Mouse (Mus musculus): ENCODE data around the gene Dmrt2. TPM values are rescaled to one million over a fixed set of nuclear protein-coding genes. Genes with fewer than 3 reads are reported as not detected.
A peak's percentile ranks its signal among the peaks of the same experiment; 100 is the strongest.

Gene Dmrt2
- polyA plus RNA-seq, 1 experiment from 2014 or later, result 14.2 TPM

DNA sequence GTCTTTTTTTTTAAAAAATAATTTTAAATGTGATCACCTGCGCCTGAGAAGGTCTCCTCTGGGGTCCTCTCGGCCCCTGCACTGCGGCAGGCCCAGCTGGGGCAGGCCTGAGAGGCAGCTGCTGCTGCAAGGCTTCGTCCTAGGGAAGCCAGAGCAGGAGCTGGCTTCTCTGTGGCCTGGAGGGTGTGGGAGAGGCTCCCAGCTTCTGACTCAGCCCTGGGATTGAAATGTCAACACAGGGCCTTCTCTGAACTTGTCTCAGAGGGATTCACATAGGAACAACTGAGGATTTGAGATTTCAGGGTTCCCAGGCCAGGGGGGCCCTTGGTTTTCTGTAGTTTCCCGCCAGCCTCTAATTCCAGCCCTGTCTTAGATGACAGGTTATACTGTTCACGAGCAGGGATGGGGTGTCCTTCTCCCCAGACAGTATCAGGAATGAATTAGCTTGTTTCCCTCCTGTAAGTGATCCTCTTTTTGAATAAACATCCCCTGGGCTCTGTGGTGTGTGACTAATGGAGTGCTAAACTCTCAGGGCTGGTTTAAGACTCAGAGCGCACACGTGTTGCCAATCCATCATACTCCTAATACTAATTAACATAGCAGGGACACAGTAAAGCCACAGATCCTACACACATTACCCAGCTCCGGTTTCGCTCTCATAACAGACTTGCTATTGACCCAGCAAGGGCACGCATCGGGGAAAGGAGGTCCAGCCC, 18.0 kb upstream of the Dmrt2 start:
- Histone ChIP-seq H3K36me3 (no peaks in the 10 kb centered on the region), H3K4me2 (peak overlapping the region; percentile 23; the same call in 1 of the 2 replicates), H3K27me3 (peaks cover 23% of the 10 kb centered on the region), H3K4me3 (replicated peaks) (no peak overlapping the region), H3K4me1 (replicated peaks) (peaks cover 16% of the 10 kb centered on the region), H3K9me3 (no peaks in the 10 kb centered on the region), H3K9ac (replicated peaks) (no peak overlapping the region), H3K27ac (peak overlapping the region; percentile 64)
- WGBS, result 16% methylated on average over 12 of the region's 12 CpGs
- peak; percentile 88 for ATAC-seq (ENCODE audit: insufficient number of reproducible peaks, insufficient read depth, low FRiP score, low TSS enrichment, low read depth)

DNA sequence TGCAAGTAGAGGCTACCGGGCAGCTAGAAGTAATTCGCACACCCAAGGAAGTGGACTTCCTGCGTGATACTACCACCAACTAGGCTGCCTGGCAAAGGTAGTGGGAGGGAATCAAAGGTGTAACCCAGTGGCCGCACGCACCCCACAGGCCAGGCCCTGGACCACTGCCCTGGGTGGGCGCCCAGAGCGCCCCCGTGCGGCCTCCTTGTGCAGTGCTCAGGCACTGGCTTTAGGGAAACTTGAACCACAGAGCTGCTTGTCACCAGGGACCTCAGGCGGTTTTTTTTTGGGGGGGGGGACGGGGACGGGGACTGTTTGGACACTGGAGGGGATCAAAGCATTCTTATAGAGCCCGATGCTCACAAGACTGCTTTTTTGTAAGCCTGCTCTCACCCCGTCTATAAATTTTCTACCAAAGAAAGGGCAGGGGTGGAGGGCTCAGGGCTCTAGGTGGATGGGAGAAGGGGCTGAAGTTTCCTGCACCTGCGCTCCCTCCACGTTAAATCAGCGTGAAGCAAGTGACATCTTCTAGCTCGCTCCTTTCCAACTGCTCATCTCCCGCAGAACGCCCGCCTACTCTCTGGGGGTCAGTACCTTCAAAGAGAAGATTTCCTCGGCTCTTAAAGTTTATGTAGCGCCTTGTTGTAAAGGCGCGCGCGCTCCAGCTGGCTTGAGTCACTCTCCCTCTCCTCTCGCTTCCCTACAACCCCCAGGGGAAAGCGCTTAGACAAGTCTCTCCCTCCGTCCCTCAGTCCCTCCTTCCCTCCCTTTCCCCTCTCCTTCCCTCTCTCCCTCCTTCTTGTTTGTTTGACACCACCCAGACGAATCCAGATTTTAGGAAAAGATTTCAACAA, 6.5 kb upstream of the Dmrt2 start:
- H3K4me2 ChIP-seq, result peak overlapping the region; percentile 41
- no peak for ATAC-seq (ENCODE audit: insufficient number of reproducible peaks, insufficient read depth, low FRiP score, low TSS enrichment, low read depth)
- peaks cover 71% of the 10 kb centered on the region for H3K27me3 ChIP-seq
- no peak overlapping the region for H3K9ac ChIP-seq (replicated peaks)
- peak overlapping the region; percentile 22 for H3K4me3 ChIP-seq (replicated peaks)
- no peaks in the 10 kb centered on the region for H3K9me3 ChIP-seq
- WGBS, result 2% methylated on average over 31 of the region's 31 CpGs
- H3K27ac ChIP-seq, result no peak overlapping the region
- no peaks in the 10 kb centered on the region for H3K36me3 ChIP-seq
- H3K4me1 ChIP-seq (replicated peaks), result peaks cover 22% of the 10 kb centered on the region

DNA sequence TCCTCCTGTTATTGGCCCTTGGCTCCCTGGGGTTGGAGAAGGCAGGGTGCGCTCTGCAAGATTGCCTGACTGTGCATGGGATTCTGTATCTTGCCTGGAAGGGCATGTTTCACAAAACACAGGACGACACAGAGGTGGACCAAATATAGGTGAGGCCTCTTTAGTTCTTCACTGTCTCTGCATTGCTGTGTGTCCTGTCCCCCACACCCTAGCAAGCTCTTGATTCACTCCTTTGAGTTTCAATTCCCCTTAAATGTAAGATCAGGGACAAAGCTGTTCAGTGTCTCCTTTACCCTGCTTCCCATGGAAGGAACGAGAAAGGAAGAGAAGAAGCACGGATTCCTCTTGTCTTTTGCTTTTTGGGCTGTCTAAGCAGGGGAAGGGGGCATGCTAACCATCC, 4.4 kb upstream of the Dmrt2 start:
- Histone ChIP-seq H3K9me3 (no peaks in the 10 kb centered on the region), H3K27me3 (peaks cover 90% of the 10 kb centered on the region), H3K9ac (replicated peaks) (no peak overlapping the region), H3K27ac (no peak overlapping the region), H3K4me3 (replicated peaks) (no peak overlapping the region), H3K4me1 (replicated peaks) (peaks cover 27% of the 10 kb centered on the region), H3K4me2 (no peak overlapping the region), H3K36me3 (no peaks in the 10 kb centered on the region)
- ATAC-seq (ENCODE audit: insufficient number of reproducible peaks, insufficient read depth, low FRiP score, low TSS enrichment, low read depth), result no peak
- 18% methylated on average over 4 of the region's 4 CpGs for WGBS

DNA sequence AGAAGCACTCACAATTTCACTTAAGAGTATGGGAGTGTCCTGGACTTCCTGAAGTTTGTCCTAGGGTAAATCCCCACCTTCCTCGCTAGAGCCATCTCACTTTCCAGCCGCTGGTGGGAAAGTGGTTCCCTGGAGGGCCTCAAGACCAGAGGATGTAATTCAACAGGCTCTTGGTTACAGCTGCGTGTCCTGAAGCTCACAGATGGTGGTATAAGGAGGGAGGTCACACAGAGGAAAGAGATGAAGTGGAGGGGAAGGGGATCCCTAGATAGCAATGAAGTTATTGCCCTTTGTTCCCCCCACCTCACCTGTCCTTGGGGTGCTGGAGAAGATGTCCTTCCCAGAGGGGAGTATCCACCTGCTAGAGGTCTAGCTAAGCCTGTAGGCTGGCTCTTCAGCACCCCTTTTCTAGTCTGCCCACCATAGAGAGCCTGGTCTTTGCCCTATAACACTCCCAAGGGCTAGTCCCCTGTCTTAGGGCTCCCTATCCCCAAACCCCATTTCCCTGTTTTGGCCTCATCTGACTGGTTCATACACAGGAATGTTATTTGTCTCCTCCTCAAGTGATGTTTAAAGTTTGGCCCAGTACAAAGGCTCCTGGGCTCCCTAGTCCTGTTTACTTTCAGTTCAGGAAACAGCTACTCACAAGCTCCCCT, 2.5 kb upstream of the Dmrt2 start:
- WGBS, result 0% methylated on average over 3 of the region's 3 CpGs
- no peak overlapping the region for H3K4me2 ChIP-seq
- H3K36me3 ChIP-seq, result no peaks in the 10 kb centered on the region
- H3K4me3 ChIP-seq (replicated peaks), result no peak overlapping the region
- no peak overlapping the region for H3K9ac ChIP-seq (replicated peaks)
- no peak overlapping the region for H3K27ac ChIP-seq
- no peak for ATAC-seq (ENCODE audit: insufficient number of reproducible peaks, insufficient read depth, low FRiP score, low TSS enrichment, low read depth)
- H3K27me3 ChIP-seq, result peaks cover 98% of the 10 kb centered on the region
- no peaks in the 10 kb centered on the region for H3K9me3 ChIP-seq
- peaks cover 31% of the 10 kb centered on the region for H3K4me1 ChIP-seq (replicated peaks)

DNA sequence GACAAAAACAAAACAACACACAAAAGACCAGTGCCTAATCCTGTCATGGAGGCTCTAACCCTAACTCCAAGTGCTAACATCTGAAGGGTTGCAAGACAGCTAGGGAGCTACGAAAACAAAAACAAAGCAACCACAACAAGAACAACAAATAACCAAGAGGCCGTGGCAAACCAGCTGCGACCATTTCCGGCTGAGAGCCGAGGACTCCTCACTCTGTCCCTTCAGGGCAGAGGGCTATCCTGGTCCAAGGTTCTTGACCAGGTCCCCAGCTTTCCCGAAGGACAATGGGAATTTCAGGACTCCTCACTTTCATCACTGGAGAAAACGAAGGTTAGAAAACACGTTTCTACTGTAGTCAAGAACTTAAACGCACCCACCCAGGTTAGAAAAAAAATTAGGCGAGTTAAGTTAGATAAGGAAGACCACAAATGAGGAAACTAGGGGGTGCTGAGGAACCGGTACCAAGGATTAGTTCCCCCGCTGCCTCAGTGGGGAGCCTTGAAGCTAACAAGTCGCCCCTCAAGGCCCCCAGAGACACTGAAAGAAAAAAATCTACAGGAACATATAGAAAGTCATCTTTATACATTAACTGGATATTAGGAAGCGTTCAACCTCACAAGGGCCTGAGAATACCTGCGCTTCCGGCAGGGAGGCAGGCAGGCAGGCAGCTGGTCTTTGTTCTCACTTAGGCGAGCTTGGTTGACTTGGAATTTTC, 1.5 kb upstream of the Dmrt2 start:
- Histone ChIP-seq H3K4me3 (replicated peaks) (peak overlapping the region; percentile 11; the same call in 1 of the 2 replicates), H3K9ac (replicated peaks) (no peak overlapping the region), H3K4me2 (peak overlapping the region; percentile 73), H3K9me3 (no peaks in the 10 kb centered on the region), H3K27me3 (peaks cover 98% of the 10 kb centered on the region), H3K27ac (no peak overlapping the region), H3K36me3 (no peaks in the 10 kb centered on the region), H3K4me1 (replicated peaks) (peaks cover 27% of the 10 kb centered on the region)
- WGBS, result under 1% methylated on average over 17 of the region's 17 CpGs
- ATAC-seq (ENCODE audit: insufficient number of reproducible peaks, insufficient read depth, low FRiP score, low TSS enrichment, low read depth), result no peak

DNA sequence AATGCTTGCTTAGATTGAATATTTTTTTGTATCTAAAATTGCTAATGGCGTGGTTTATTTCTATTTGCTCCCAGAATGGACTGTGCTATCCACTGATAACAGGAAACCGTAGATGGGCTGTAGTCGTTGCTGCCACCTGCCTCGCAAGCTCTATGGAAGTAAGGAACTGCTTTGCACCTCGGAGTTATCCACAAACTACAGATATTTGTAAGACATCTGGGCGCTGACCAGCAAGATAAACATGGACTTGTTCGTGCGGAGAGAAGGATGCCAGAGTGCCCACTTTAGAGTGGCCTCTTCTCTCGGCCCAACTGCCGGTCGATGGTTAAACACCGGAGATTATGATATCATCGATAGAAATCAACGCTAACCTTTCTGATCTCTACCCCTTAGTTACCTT, 530 bp upstream of the Dmrt2 start:
- no peak for ATAC-seq (ENCODE audit: insufficient number of reproducible peaks, insufficient read depth, low FRiP score, low TSS enrichment, low read depth)
- Histone ChIP-seq H3K9me3 (no peaks in the 10 kb centered on the region), H3K27me3 (peaks cover 98% of the 10 kb centered on the region), H3K36me3 (no peaks in the 10 kb centered on the region), H3K9ac (replicated peaks) (no peak overlapping the region), H3K4me2 (peak overlapping the region; percentile 73), H3K4me3 (replicated peaks) (peak overlapping the region; percentile 51), H3K27ac (no peak overlapping the region), H3K4me1 (replicated peaks) (peaks cover 17% of the 10 kb centered on the region)
- 1% methylated on average over 14 of the region's 14 CpGs for WGBS

DNA sequence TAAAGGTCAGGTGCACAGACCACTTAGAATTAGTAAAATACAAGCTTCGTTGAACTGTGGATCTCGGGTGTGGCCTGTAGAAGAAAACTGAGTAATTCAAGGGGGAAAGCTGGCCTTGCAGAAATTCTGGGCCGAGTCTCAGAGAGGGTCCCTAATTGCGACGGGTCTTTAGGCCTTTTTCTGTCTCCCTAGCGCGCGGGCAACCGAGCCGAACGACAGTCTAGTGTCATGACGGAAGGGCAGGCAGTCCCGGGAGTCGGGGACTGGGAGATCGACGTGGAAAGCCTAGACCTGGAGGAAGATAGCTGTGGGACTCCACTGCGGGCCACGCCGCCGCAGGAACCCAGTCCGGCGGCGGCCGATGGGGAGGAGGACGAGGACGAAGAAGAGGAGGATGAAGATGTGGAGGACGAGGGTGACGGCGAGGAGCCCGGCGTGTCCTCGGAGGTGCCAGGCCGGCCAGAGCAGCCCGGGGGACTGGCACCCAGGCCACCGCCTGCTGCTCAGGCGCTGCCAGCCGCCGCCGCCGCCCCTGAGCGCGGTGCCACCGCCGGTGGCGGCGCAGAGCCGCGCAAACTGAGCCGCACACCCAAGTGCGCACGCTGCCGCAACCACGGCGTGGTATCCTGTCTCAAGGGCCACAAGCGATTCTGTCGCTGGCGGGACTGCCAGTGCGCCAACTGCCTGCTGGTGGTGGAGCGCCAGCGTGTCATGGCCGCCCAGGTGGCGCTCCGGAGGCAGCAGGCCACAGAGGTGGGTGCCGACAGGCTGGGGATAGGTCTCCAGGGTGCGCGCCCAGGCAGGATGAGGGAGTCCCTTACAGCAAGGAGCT, 1.2 kb downstream of the Dmrt2 start:
- Histone ChIP-seq H3K9me3 (no peaks in the 10 kb centered on the region), H3K4me2 (peak overlapping the region; percentile 73), H3K4me3 (replicated peaks) (peak overlapping the region; percentile 51), H3K27me3 (peaks cover 96% of the 10 kb centered on the region), H3K4me1 (replicated peaks) (peaks cover 19% of the 10 kb centered on the region), H3K9ac (replicated peaks) (peak overlapping the region; percentile 55), H3K27ac (no peak overlapping the region), H3K36me3 (no peaks in the 10 kb centered on the region)
- ATAC-seq (ENCODE audit: insufficient number of reproducible peaks, insufficient read depth, low FRiP score, low TSS enrichment, low read depth), result no peak
- under 1% methylated on average over 52 of the region's 66 CpGs for WGBS

DNA sequence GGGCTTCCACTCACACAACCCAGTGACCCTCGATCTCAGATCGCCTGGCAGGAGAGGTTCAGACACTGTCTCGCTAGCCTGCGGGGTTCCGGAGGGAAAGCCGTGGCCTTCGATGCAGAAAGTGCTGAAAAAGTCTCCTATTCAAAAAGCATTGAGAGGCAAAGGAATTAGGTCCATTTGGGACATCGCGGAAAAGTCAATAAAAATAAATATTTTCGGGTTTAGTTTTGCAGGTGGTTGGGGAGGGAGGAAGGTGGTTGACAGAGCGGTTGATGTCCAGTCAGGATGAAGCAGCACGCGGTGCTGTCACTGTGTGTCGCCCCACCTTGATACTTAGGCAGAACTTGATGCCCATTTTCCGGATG, 1.8 kb downstream of the Dmrt2 start:
- Histone ChIP-seq H3K4me1 (replicated peaks) (peaks cover 20% of the 10 kb centered on the region), H3K9ac (replicated peaks) (peak overlapping the region; percentile 55), H3K27me3 (peaks cover 91% of the 10 kb centered on the region), H3K27ac (no peak overlapping the region), H3K4me2 (peak overlapping the region; percentile 73), H3K9me3 (no peaks in the 10 kb centered on the region), H3K36me3 (no peaks in the 10 kb centered on the region), H3K4me3 (replicated peaks) (peak overlapping the region; percentile 51)
- 1% methylated on average over 15 of the region's 15 CpGs for WGBS
- no peak for ATAC-seq (ENCODE audit: insufficient number of reproducible peaks, insufficient read depth, low FRiP score, low TSS enrichment, low read depth)

DNA sequence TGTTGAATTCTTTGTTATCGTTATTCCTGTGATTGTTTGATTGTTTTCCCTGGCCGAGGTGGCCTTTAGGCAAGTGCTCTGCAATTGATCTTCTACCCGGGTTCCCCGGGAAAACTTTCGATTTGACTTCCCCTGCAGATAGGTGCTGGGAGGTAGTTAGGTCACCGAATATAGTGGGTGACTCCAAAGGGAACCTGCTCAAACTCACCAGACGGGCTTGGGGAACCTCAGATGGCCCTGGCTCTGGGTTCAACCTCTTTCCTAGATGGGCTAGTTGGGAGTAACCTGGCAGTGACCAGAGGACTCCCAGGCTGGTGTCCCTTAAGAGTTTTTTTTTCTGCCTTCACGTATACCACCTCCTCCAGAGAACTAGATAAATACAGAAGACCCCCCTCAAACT, 2.5 kb downstream of the Dmrt2 start:
- H3K27me3 ChIP-seq, result peaks cover 86% of the 10 kb centered on the region
- H3K27ac ChIP-seq, result no peak overlapping the region
- ATAC-seq (ENCODE audit: insufficient number of reproducible peaks, insufficient read depth, low FRiP score, low TSS enrichment, low read depth), result no peak
- peak overlapping the region; percentile 73 for H3K4me2 ChIP-seq
- H3K9ac ChIP-seq (replicated peaks), result no peak overlapping the region; the same call in 1 of the 2 replicates
- H3K9me3 ChIP-seq, result no peaks in the 10 kb centered on the region
- no peaks in the 10 kb centered on the region for H3K36me3 ChIP-seq
- 1% methylated on average over 8 of the region's 8 CpGs for WGBS
- peak overlapping the region; percentile 51 for H3K4me3 ChIP-seq (replicated peaks)
- peaks cover 20% of the 10 kb centered on the region for H3K4me1 ChIP-seq (replicated peaks)

DNA sequence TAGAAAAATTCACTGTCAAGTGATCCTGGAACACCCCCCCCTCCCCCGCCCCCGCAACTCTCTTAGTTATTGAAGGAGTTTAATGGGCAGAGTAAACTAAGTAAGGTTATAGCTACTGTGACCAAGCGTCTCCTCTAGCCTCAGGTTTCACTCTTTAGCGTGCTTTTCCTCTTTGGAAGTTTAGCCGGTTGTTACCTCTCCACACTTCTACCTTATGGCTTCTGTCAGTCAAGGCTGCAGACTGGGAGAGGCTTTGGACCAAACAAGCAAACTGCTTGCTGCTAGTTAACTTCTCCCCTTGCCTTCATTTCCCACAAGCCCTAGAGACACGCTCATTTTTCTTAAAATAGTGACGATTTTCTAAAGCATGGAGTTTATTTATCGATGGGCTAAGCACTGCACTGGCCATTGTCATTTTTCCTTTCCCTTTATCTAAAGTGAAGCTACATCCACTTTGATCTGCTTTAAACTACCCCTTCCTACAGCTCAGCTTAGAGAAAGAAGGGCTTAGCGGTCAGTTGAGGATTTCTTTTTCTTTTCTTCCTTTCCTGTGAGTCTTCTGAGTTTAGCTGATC, 3.7 kb downstream of the Dmrt2 start:
- Histone ChIP-seq H3K27ac (no peak overlapping the region), H3K27me3 (peaks cover 85% of the 10 kb centered on the region), H3K4me2 (peak overlapping the region; percentile 73; the same call in 1 of the 2 replicates), H3K9ac (replicated peaks) (no peak overlapping the region), H3K4me3 (replicated peaks) (0 out of 2 replicates have a peak overlapping the region, but pooled peaks have one; percentile 51), H3K36me3 (no peaks in the 10 kb centered on the region), H3K4me1 (replicated peaks) (peaks cover 20% of the 10 kb centered on the region), H3K9me3 (no peaks in the 10 kb centered on the region)
- ATAC-seq (ENCODE audit: insufficient number of reproducible peaks, insufficient read depth, low FRiP score, low TSS enrichment, low read depth), result no peak
- 8% methylated on average over 9 of the region's 9 CpGs for WGBS

Data from limb, embryonic 12.5 days (tissue).